Mouse (Mus musculus): ENCODE data around the gene Dhx33. TPM values are rescaled to one million over a fixed set of nuclear protein-coding genes. Genes with fewer than 3 reads are reported as not detected.

Dhx33 gene
- polyA plus RNA-seq, 1 experiment from 2014 or later, result 16.8 TPM

GRCm38 (mm10) chr11:70944935-70945817 lies 59.1 kb downstream of the Dhx33 start:
- ATAC-seq (ENCODE audit: low read depth), result no peak
- Histone ChIP-seq H3K36me3 (ENCODE audit: control insufficient read depth, insufficient read depth, low read length) (peaks cover 76% of the 10 kb centered on the region), H3K27ac (ENCODE audit: low read depth, low read length) (no peak overlapping the region), H3K9ac (replicated peaks; ENCODE audit: low read depth, low read length) (no peak overlapping the region), H3K4me1 (ENCODE audit: control insufficient read depth, insufficient read depth, low read length) (no peaks in the 10 kb centered on the region), H3K4me3 (ENCODE audit: low read depth, low read length) (no peak overlapping the region), H3K27me3 (ENCODE audit: control insufficient read depth, insufficient read depth, low read length) (no peaks in the 10 kb centered on the region), H3K9me3 (ENCODE audit: control insufficient read depth, low read length) (no peaks in the 10 kb centered on the region), H3K4me2 (ENCODE audit: low read depth, low read length) (no peak overlapping the region)
- WGBS, result 94% methylated on average over 4 of the region's 4 CpGs

GRCm38 (mm10) chr11:70943651-70944050 lies 60.6 kb downstream of the Dhx33 start:
- no peak overlapping the region for H3K4me2 ChIP-seq (ENCODE audit: low read depth, low read length)
- no peaks in the 10 kb centered on the region for H3K4me1 ChIP-seq (ENCODE audit: control insufficient read depth, insufficient read depth, low read length)
- no peak overlapping the region for H3K4me3 ChIP-seq (ENCODE audit: low read depth, low read length)
- H3K36me3 ChIP-seq (ENCODE audit: control insufficient read depth, insufficient read depth, low read length), result peaks cover 68% of the 10 kb centered on the region
- WGBS, result 92% methylated on average over 7 of the region's 7 CpGs
- no peak overlapping the region for H3K27ac ChIP-seq (ENCODE audit: low read depth, low read length)
- H3K9ac ChIP-seq (replicated peaks; ENCODE audit: low read depth, low read length), result no peak overlapping the region
- H3K27me3 ChIP-seq (ENCODE audit: control insufficient read depth, insufficient read depth, low read length), result no peaks in the 10 kb centered on the region
- ATAC-seq (ENCODE audit: low read depth), result no peak
- H3K9me3 ChIP-seq (ENCODE audit: control insufficient read depth, low read length), result no peaks in the 10 kb centered on the region

- no peaks in the 10 kb centered on the region for H3K9me3 ChIP-seq (ENCODE audit: control insufficient read depth, low read length)
- 81% methylated on average over 1 of the region's 1 CpGs for WGBS
These were observed 61.6 kb downstream of the Dhx33 start for GRCm38 (mm10) chr11:70942596-70942995.

GRCm38 (mm10) chr11:70935316-70935715 lies 68.9 kb downstream of the Dhx33 start:
- Histone ChIP-seq H3K9me3 (ENCODE audit: control insufficient read depth, low read length) (no peaks in the 10 kb centered on the region), H3K4me3 (ENCODE audit: low read depth, low read length) (no peak overlapping the region), H3K27me3 (ENCODE audit: control insufficient read depth, insufficient read depth, low read length) (no peaks in the 10 kb centered on the region), H3K4me2 (ENCODE audit: low read depth, low read length) (no peak overlapping the region), H3K4me1 (ENCODE audit: control insufficient read depth, insufficient read depth, low read length) (no peaks in the 10 kb centered on the region), H3K27ac (ENCODE audit: low read depth, low read length) (no peak overlapping the region), H3K9ac (replicated peaks; ENCODE audit: low read depth, low read length) (no peak overlapping the region), H3K36me3 (ENCODE audit: control insufficient read depth, insufficient read depth, low read length) (peaks cover 50% of the 10 kb centered on the region)
- ATAC-seq (ENCODE audit: low read depth), result no peak
- WGBS, result 92% methylated on average over 7 of the region's 7 CpGs

More at GRCm38 (mm10) chr11:70942596-70942995, 61.6 kb downstream of the Dhx33 start:
- Histone ChIP-seq H3K4me2 (ENCODE audit: low read depth, low read length) (no peak overlapping the region), H3K9ac (replicated peaks; ENCODE audit: low read depth, low read length) (no peak overlapping the region), H3K36me3 (ENCODE audit: control insufficient read depth, insufficient read depth, low read length) (peaks cover 70% of the 10 kb centered on the region), H3K27me3 (ENCODE audit: control insufficient read depth, insufficient read depth, low read length) (no peaks in the 10 kb centered on the region), H3K4me1 (ENCODE audit: control insufficient read depth, insufficient read depth, low read length) (no peaks in the 10 kb centered on the region), H3K4me3 (ENCODE audit: low read depth, low read length) (no peak overlapping the region), H3K27ac (ENCODE audit: low read depth, low read length) (no peak overlapping the region)
- ATAC-seq (ENCODE audit: low read depth), result no peak

Other genes starting within 250 kb of the Dhx33 start
- 16.3 and 19.8 TPM in 2 replicates for gene Zfp3, start 240.2 kb downstream of the Dhx33 start, polyA plus RNA-seq (2014; fragmentation: Nextera tagmentation; extraction: Ambion mirVana)
- gene Scimp, start 191.9 kb downstream of the Dhx33 start, polyA plus RNA-seq (2014; fragmentation: Nextera tagmentation; extraction: Ambion mirVana), result not detected in 2 replicates
- 80.7 and 80.9 TPM in 2 replicates for gene Rabep1, start 159.7 kb downstream of the Dhx33 start, polyA plus RNA-seq (2014; fragmentation: Nextera tagmentation; extraction: Ambion mirVana)
- gene Nup88, start 34.5 kb downstream of the Dhx33 start, polyA plus RNA-seq (2014; fragmentation: Nextera tagmentation; extraction: Ambion mirVana), result 130 and 131 TPM in 2 replicates
- gene Rpain, start 34.2 kb downstream of the Dhx33 start, polyA plus RNA-seq (2014; fragmentation: Nextera tagmentation; extraction: Ambion mirVana), result 64.5 and 70.6 TPM in 2 replicates
- gene C1qbp, start 21.4 kb downstream of the Dhx33 start, polyA plus RNA-seq (2014; fragmentation: Nextera tagmentation; extraction: Ambion mirVana), result 173 and 177 TPM in 2 replicates
- gene Mis12, start 15.2 kb upstream of the Dhx33 start, polyA plus RNA-seq (2014; fragmentation: Nextera tagmentation; extraction: Ambion mirVana), result 20.9 and 30.3 TPM in 2 replicates
- gene Derl2, start 15.4 kb upstream of the Dhx33 start, polyA plus RNA-seq (2014; fragmentation: Nextera tagmentation; extraction: Ambion mirVana), result 28.6 and 34.1 TPM in 2 replicates
- 228 and 293 TPM in 2 replicates for gene 6330403K07Rik, start 29.1 kb upstream of the Dhx33 start, polyA plus RNA-seq (2014; fragmentation: Nextera tagmentation; extraction: Ambion mirVana)
- gene Nlrp1a, start 140.3 kb upstream of the Dhx33 start, polyA plus RNA-seq (2014; fragmentation: Nextera tagmentation; extraction: Ambion mirVana), result not detected in 2 replicates
- gene Nlrp1b, start 226.3 kb upstream of the Dhx33 start, polyA plus RNA-seq (2014; fragmentation: Nextera tagmentation; extraction: Ambion mirVana), result not detected in 2 replicates

Measured in neural tube, embryonic 14.5 days (tissue).